Mouse (Mus musculus) forebrain, postnatal 0 days (tissue): ENCODE data around the gene Dmrta2. TPM values are rescaled to one million over a fixed set of nuclear protein-coding genes. Genes with fewer than 3 reads are reported as not detected.

ENCODE experiments used
- ATAC-seq: fragments of 200-750 bp; cut with Nextera tagmentation; 2 replicates; pipeline ENCODE4 v1.8.0; 2017; ENCODE audit warnings: mild to moderate bottlenecking, moderate library complexity
- DNase-seq: peaks from one replicate; pipeline ENCODE4 v3.0.0-alpha.2; 2015
- H3K27ac ChIP-seq: fragments of 300-500 bp; sonication (generic); 2 replicates; pipeline ENCODE4 v1.5.1; 2014; ENCODE audit warnings: low read depth, mild to moderate bottlenecking, antibody characterized with exemption, low read length, moderate library complexity, mixed read lengths
- H3K27me3 ChIP-seq: fragments of 300-500 bp; sonication (generic); 2 replicates; pipeline ENCODE4 v1.6.1; 2014; ENCODE audit warnings: mild to moderate bottlenecking, low read length, mixed read lengths; ENCODE audit not compliant: insufficient read depth
- H3K36me3 ChIP-seq: fragments of 300-500 bp; sonication (generic); 2 replicates; pipeline ENCODE4 v1.6.1; 2014; ENCODE audit warnings: mild to moderate bottlenecking, moderate library complexity; ENCODE audit not compliant: insufficient read depth
- H3K4me1 ChIP-seq: fragments of 300-500 bp; sonication (generic); 2 replicates; pipeline ENCODE4 v1.6.1; 2014; ENCODE audit warnings: antibody characterized with exemption; ENCODE audit not compliant: insufficient read depth
- H3K4me2 ChIP-seq: fragments of 300-500 bp; sonication (generic); 2 replicates; pipeline ENCODE4 v1.6.1; 2014; ENCODE audit warnings: low read depth, mild to moderate bottlenecking, moderate library complexity
- H3K4me3 ChIP-seq: fragments of 300-500 bp; sonication (generic); 2 replicates; pipeline ENCODE4 v1.5.1; 2014; ENCODE audit warnings: low read depth, low read length, mixed read lengths
- H3K9ac ChIP-seq: fragments of 300-500 bp; sonication (generic); 2 replicates; pipeline ENCODE4 v1.6.1; 2014; ENCODE audit warnings: mild to moderate bottlenecking
- H3K9me3 ChIP-seq: fragments of 300-500 bp; sonication (generic); 2 replicates; pipeline ENCODE4 v1.6.1; 2016; ENCODE audit warnings: low read length
- CTCF ChIP-seq: sonication (generic); IDR thresholded peaks from 2 replicates; pipeline ENCODE4 v1.5.1; 2016; ENCODE audit warnings: antibody characterized with exemption, control low read depth, low read depth
- WGBS: fragments of 180-500 bp; shearing (Covaris S2); extraction: QIAGEN DNeasy Blood & Tissue Kit; methylation state at CpG from one replicate; pipeline ENCODE4 v1.1.7; 2014; 5-methylcytosine and 5-hydroxymethylcytosine counted together
- polyA plus RNA-seq: library from polyadenylated mRNA; unstranded; fragments of >200 nt; fragmentation: Nextera tagmentation; extraction: Ambion mirVana; gene quantifications from 2 replicates; pipeline ENCODE4 v1.2.1, GENCODE M21; 2015
- total RNA-seq: library from RNA; depleted of rRNA; stranded (reverse); fragments of >200 nt; gene quantifications from 2 replicates; pipeline ENCODE4 v1.2.3, GENCODE M21; 2014

The Dmrta2 gene
- total and polyA plus RNA-seq, 2 experiments from 2014 or later: 1.4 to 6.3 TPM

GRCm38 (mm10) chr4:109949307-109949706, 28.5 kb upstream of the Dmrta2 start:
- no peak for TF ChIP-seq CTCF
- no peaks in the 10 kb centered on the region for H3K4me1 ChIP-seq
- no peak overlapping the region for H3K27ac ChIP-seq
- WGBS: 93% methylated on average over 3 of the region's 3 CpGs
- no peak overlapping the region for H3K9ac ChIP-seq
- no peak overlapping the region for H3K4me3 ChIP-seq
- DNase-seq (no peak), ATAC-seq (no peak)
- no peak overlapping the region for H3K4me2 ChIP-seq
- no peaks in the 10 kb centered on the region for H3K9me3 ChIP-seq
- no peaks in the 10 kb centered on the region for H3K27me3 ChIP-seq
- H3K36me3 ChIP-seq: peaks cover 4% of the 10 kb centered on the region; the same call in 1 of the 2 replicates

GRCm38 (mm10) chr4:109953509-109953908, 24.3 kb upstream of the Dmrta2 start:
- H3K4me1 ChIP-seq: no peaks in the 10 kb centered on the region
- WGBS: 81% methylated on average over 1 of the region's 1 CpGs
- no peaks in the 10 kb centered on the region for H3K9me3 ChIP-seq
- H3K27ac ChIP-seq: no peak overlapping the region
- H3K4me3 ChIP-seq: no peak overlapping the region
- H3K9ac ChIP-seq: no peak overlapping the region
- TF ChIP-seq CTCF: no peak
- H3K27me3 ChIP-seq: no peaks in the 10 kb centered on the region
- DNase-seq: no peak
- no peak overlapping the region for H3K4me2 ChIP-seq
- no peaks in the 10 kb centered on the region for H3K36me3 ChIP-seq
- no peak for ATAC-seq

GRCm38 (mm10) chr4:109960201-109960935, 17.5 kb upstream of the Dmrta2 start:
- Histone ChIP-seq H3K9ac (no peak overlapping the region), H3K27ac (no peak overlapping the region), H3K4me2 (no peak overlapping the region), H3K4me1 (no peaks in the 10 kb centered on the region), H3K4me3 (no peak overlapping the region), H3K36me3 (peaks cover 18% of the 10 kb centered on the region; the same call in 1 of the 2 replicates), H3K9me3 (no peaks in the 10 kb centered on the region), H3K27me3 (no peaks in the 10 kb centered on the region)
- WGBS: 54% methylated on average over 5 of the region's 5 CpGs
- DNase-seq: no peak
- no peak for ATAC-seq
- TF ChIP-seq CTCF: no peak

- no peak overlapping the region for H3K27ac ChIP-seq
- H3K36me3 ChIP-seq: peaks cover 18% of the 10 kb centered on the region; the same call in 1 of the 2 replicates
- H3K9ac ChIP-seq: no peak overlapping the region
- no peak for TF ChIP-seq CTCF
- no peaks in the 10 kb centered on the region for H3K9me3 ChIP-seq
- DNase-seq (no peak), ATAC-seq (no peak)
- H3K27me3 ChIP-seq: no peaks in the 10 kb centered on the region
- no peak overlapping the region for H3K4me3 ChIP-seq
- H3K4me2 ChIP-seq: no peak overlapping the region
- WGBS: 83% methylated on average over 5 of the region's 5 CpGs
- no peaks in the 10 kb centered on the region for H3K4me1 ChIP-seq
Measured at GRCm38 (mm10) chr4:109963570-109964279, 14.1 kb upstream of the Dmrta2 start.

- ATAC-seq: no peak
- no peak for TF ChIP-seq CTCF
- Histone ChIP-seq H3K9ac (no peak overlapping the region), H3K27me3 (peaks cover 15% of the 10 kb centered on the region), H3K4me3 (no peak overlapping the region), H3K9me3 (no peaks in the 10 kb centered on the region), H3K27ac (no peak overlapping the region), H3K4me1 (peaks cover 1% of the 10 kb centered on the region; the same call in 1 of the 2 replicates), H3K4me2 (no peak overlapping the region), H3K36me3 (no peaks in the 10 kb centered on the region)
- WGBS: 87% methylated on average over 5 of the region's 5 CpGs
- DNase-seq: no peak
Measured at GRCm38 (mm10) chr4:109969561-109969960, 8.3 kb upstream of the Dmrta2 start.

GRCm38 (mm10) chr4:109973991-109974654, 3.7 kb upstream of the Dmrta2 start:
- no peak for TF ChIP-seq CTCF
- no peaks in the 10 kb centered on the region for H3K36me3 ChIP-seq
- no peak overlapping the region for H3K27ac ChIP-seq
- peak; percentile 34 for DNase-seq
- peak overlapping the region; percentile 40 for H3K4me2 ChIP-seq
- no peak for ATAC-seq
- peaks cover 4% of the 10 kb centered on the region; the same call in 1 of the 2 replicates for H3K9me3 ChIP-seq
- H3K4me3 ChIP-seq: peak overlapping the region; percentile 20
- 5% methylated on average over 20 of the region's 20 CpGs for WGBS
- H3K9ac ChIP-seq: no peak overlapping the region
- peaks cover 52% of the 10 kb centered on the region for H3K27me3 ChIP-seq
- peaks cover 4% of the 10 kb centered on the region for H3K4me1 ChIP-seq
